Mouse (Mus musculus): ENCODE measurements around the gene Olfr613.
"Not testable (repeated sequence)": the region's sequence is repeated elsewhere in the genome, so short reads cannot be mapped to it uniquely, and the experiment has no call there.

DNA sequence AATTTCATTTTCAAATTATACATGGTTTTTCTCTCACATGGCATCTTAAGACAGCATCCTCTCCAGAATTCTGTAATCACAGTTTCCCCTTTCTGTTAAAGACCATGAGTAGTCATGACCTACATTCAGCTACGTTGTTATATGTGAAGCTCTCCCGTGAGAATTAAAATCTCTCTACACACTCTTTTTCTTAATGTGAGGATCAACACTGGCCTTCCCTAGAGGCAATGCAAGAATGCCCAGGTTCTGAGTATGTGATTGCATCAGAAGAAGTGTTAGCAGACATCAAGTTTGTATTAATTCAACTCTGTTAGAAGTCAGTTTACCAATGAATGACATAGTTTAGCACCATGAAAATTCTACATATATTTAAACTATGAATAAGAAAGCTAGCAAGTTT is 5.3 kb upstream of the Olfr613 start, which contains the start of gene Olfr612:
- not testable (repeated sequence) for TF ChIP-seq FLI1 (IDR thresholded peaks at IDR 0.05; ENCODE audit: low read length); GATA1 (IDR thresholded peaks at IDR 0.05; ENCODE audit: borderline replicate concordance, low read length)
